Mouse (Mus musculus): ENCODE data around the gene Gm28374. TPM values are rescaled to one million over a fixed set of nuclear protein-coding genes. Genes with fewer than 3 reads are reported as not detected.
"Not testable (repeated sequence)": the region's sequence is repeated elsewhere in the genome, so short reads cannot be mapped to it uniquely, and the experiment has no call there.

The Gm28374 gene
- 1.9 and 2.1 TPM in 2 replicates for polyA plus RNA-seq (2015; fragmentation: Nextera tagmentation; extraction: Ambion mirVana)

DNA sequence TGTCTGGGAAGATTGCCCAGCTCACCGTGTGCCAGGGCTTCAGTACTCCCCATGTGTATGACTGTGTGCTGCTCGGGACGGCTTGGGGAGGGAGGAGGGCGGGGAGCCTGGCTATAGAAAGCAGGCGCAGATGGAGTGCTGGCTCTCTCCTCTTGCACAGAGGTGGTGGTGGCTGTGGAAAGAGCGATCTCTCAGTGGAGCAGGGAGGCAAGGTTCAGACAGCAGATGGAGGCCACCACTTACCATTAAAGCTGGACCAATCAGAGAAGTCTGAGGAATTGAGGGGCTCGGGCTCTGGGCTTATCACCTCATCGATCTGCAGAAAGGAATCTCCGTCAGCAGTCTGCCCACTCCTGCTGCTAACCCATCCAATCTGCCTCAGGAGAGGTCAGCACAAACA lies at the start of gene Gm28374:
Gene Gm28374 (minus strand): TSS at position 101 of the 400 bp plus-strand sequence.
- Histone ChIP-seq H3K4me3 (replicated peaks) (peak within 1 kb of the TSS; percentile 15; the same call in 1 of the 2 replicates), H3K4me1 (peaks cover 24% of the 10 kb centered on the region), H3K27ac (replicated peaks) (no peak within 1 kb of the TSS), H3K36me3 (peaks cover 35% of the 10 kb centered on the region), H3K4me2 (replicated peaks) (no peak within 1 kb of the TSS), H3K9ac (0 out of 2 replicates have a peak within 1 kb of the TSS, but pooled peaks have one; percentile 12), H3K9me3 (replicated peaks) (no peaks in the 10 kb centered on the region), H3K27me3 (no peaks in the 10 kb centered on the region)
- 83% methylated on average over 9 of the region's 9 CpGs for WGBS
- no peak for ATAC-seq (ENCODE audit: insufficient number of reproducible peaks, low FRiP score, low TSS enrichment, low read depth)

- not testable (repeated sequence) for H3K9ac ChIP-seq; H3K4me2 ChIP-seq (replicated peaks); H3K9me3 ChIP-seq (replicated peaks); H3K4me1 ChIP-seq; H3K4me3 ChIP-seq (replicated peaks); ATAC-seq (ENCODE audit: insufficient number of reproducible peaks, low FRiP score, low TSS enrichment, low read depth); H3K27ac ChIP-seq (replicated peaks); H3K27me3 ChIP-seq
- H3K36me3 ChIP-seq, result peaks cover 11% of the 10 kb centered on the region
- WGBS, result 74% methylated on average over 7 of the region's 7 CpGs
Observed at GRCm38 (mm10) chr19:6130414-6131128, 48.5 kb upstream of the Gm28374 start.

DNA sequence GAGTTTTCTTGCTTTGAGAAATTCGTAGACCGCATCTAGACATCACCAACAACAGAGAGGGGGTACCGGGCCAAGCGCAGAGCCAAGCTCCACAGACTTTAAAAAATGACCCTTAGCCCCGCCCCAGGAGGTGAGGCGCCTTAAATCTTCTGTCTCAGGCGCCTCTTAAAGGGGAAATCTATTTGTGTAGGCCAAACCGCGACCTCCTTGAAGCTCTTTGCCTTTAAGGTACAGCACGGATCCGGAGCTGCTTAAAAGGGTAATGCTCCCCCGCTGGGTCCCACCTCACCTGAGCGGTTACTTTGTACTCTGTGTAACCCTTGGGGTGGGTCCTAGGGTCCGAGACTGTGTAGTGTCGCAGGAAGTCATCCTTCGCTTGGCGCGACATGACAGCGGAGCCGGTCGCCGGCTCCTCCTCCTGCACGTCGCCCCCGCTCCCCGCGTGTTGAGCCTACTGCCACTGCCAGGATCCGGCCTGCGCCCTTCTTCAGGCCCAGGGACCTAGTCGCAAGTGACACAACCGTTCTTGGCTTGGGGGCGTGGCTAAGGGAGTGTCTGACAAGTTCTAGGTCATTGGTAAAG lies 45.8 kb upstream of the Gm28374 start, which contains the start of gene Snx15:
Gene Snx15 (minus strand): TSS at position 545 of the 582 bp plus-strand sequence.
- Histone ChIP-seq H3K36me3 (no peaks in the 10 kb centered on the region), H3K4me1 (peaks cover 8% of the 10 kb centered on the region), H3K27me3 (no peaks in the 10 kb centered on the region), H3K27ac (replicated peaks) (peak within 1 kb of the TSS; percentile 89), H3K4me3 (replicated peaks) (peak within 1 kb of the TSS; percentile 53), H3K9ac (peak within 1 kb of the TSS; percentile 18; the same call in 1 of the 2 replicates), H3K9me3 (replicated peaks) (no peaks in the 10 kb centered on the region), H3K4me2 (replicated peaks) (peak within 1 kb of the TSS; percentile 50)
- ATAC-seq (ENCODE audit: insufficient number of reproducible peaks, low FRiP score, low TSS enrichment, low read depth), result peak; percentile 93
- WGBS, result 0% methylated on average over 32 of the region's 32 CpGs

- H3K4me3 ChIP-seq (replicated peaks), result peak overlapping the region; percentile 53
- peak overlapping the region; percentile 50 for H3K4me2 ChIP-seq (replicated peaks)
- peaks cover 8% of the 10 kb centered on the region for H3K4me1 ChIP-seq
- no peaks in the 10 kb centered on the region for H3K27me3 ChIP-seq
- H3K27ac ChIP-seq (replicated peaks), result peak overlapping the region; percentile 89
- ATAC-seq (ENCODE audit: insufficient number of reproducible peaks, low FRiP score, low TSS enrichment, low read depth), result no peak
- no peaks in the 10 kb centered on the region for H3K9me3 ChIP-seq (replicated peaks)
- 69% methylated on average over 10 of the region's 10 CpGs for WGBS
- H3K36me3 ChIP-seq, result no peaks in the 10 kb centered on the region
- peak overlapping the region; percentile 18; the same call in 1 of the 2 replicates for H3K9ac ChIP-seq
Observed at GRCm38 (mm10) chr19:6126789-6127580, 44.9 kb upstream of the Gm28374 start.

DNA sequence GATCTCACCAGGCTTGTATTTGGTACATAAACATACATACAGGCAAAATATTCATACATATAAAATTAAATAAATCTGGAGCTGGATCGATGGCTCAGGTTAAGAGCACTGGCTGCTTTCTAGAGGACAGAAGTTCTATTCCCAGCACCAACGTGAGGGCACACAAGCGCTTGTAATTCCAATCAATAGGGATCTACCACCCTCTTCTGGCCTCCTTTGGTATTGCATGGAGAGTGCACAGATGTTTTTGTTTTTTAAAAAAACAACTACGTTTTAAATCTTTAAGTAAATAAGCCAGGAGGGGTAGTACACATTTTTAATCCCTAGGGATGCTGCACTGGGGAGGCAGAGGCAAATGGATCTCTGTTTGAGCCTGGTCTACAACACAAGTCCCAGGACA lies 44.2 kb upstream of the Gm28374 start:
- Histone ChIP-seq H3K9ac (no peak overlapping the region), H3K27ac (replicated peaks) (no peak overlapping the region), H3K9me3 (replicated peaks) (no peaks in the 10 kb centered on the region), H3K36me3 (peaks cover under 1% of the 10 kb centered on the region; the same call in 1 of the 2 replicates), H3K4me3 (replicated peaks) (no peak overlapping the region), H3K4me2 (replicated peaks) (no peak overlapping the region), H3K27me3 (no peaks in the 10 kb centered on the region), H3K4me1 (peaks cover 8% of the 10 kb centered on the region)
- WGBS, result 23% methylated on average over 4 of the region's 4 CpGs
- ATAC-seq (ENCODE audit: insufficient number of reproducible peaks, low FRiP score, low TSS enrichment, low read depth), result no peak

- Histone ChIP-seq H3K27ac (replicated peaks) (no peak overlapping the region), H3K27me3 (no peaks in the 10 kb centered on the region), H3K4me1 (peaks cover 8% of the 10 kb centered on the region), H3K4me2 (replicated peaks) (no peak overlapping the region), H3K36me3 (peaks cover 10% of the 10 kb centered on the region; the same call in 1 of the 2 replicates), H3K4me3 (replicated peaks) (no peak overlapping the region), H3K9me3 (replicated peaks) (no peaks in the 10 kb centered on the region), H3K9ac (no peak overlapping the region)
- ATAC-seq (ENCODE audit: insufficient number of reproducible peaks, low FRiP score, low TSS enrichment, low read depth), result no peak
- WGBS, result 66% methylated on average over 2 of the region's 2 CpGs
Observed at GRCm38 (mm10) chr19:6124898-6125297, 42.8 kb upstream of the Gm28374 start.

- 55% methylated on average over 8 of the region's 8 CpGs for WGBS
- H3K27ac ChIP-seq (replicated peaks), result no peak overlapping the region
- no peak overlapping the region for H3K4me3 ChIP-seq (replicated peaks)
Observed at GRCm38 (mm10) chr19:6123330-6123729, 41.3 kb upstream of the Gm28374 start.

GRCm38 (mm10) chr19:6121761-6122160 lies 39.7 kb upstream of the Gm28374 start:
- no peak overlapping the region for H3K9ac ChIP-seq
- no peak overlapping the region for H3K4me3 ChIP-seq (replicated peaks)
- peaks cover 19% of the 10 kb centered on the region for H3K4me1 ChIP-seq
- peaks cover 10% of the 10 kb centered on the region; the same call in 1 of the 2 replicates for H3K36me3 ChIP-seq
- no peak overlapping the region for H3K4me2 ChIP-seq (replicated peaks)
- no peak overlapping the region for H3K27ac ChIP-seq (replicated peaks)
- no peak for ATAC-seq (ENCODE audit: insufficient number of reproducible peaks, low FRiP score, low TSS enrichment, low read depth)
- no peaks in the 10 kb centered on the region for H3K27me3 ChIP-seq
- no peaks in the 10 kb centered on the region for H3K9me3 ChIP-seq (replicated peaks)
- WGBS, result 44% methylated on average over 19 of the region's 19 CpGs

More at GRCm38 (mm10) chr19:6123330-6123729, 41.3 kb upstream of the Gm28374 start:
- Histone ChIP-seq H3K4me1 (peaks cover 11% of the 10 kb centered on the region), H3K36me3 (peaks cover 10% of the 10 kb centered on the region; the same call in 1 of the 2 replicates), H3K9me3 (replicated peaks) (no peaks in the 10 kb centered on the region), H3K27me3 (no peaks in the 10 kb centered on the region), H3K9ac (no peak overlapping the region), H3K4me2 (replicated peaks) (no peak overlapping the region)
- no peak for ATAC-seq (ENCODE audit: insufficient number of reproducible peaks, low FRiP score, low TSS enrichment, low read depth)

DNA sequence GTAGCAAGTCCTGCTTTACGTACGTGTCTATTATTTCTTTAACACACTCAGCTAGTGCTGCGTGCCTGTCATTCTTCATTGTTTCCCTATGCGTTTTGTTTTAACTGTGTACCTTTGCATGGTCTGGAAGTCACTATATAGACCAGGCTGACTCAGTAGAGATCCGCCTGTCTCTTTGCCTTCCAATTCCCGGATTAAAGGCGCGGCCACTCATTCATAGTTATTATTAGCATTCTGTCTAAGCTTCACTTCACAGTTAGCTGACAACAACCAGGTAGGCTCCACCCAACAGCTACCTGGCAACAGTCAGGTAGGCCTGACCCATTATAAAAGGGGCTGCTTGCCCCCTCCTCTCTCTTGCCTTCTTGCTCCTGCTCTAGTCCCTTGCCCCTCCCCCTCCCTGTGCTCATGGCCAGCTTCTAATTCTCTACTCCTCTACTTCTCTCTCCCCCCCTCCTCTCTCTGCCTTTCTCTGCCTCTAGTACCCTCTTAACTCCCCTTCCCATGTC lies 36.7 kb upstream of the Gm28374 start:
- Histone ChIP-seq H3K9ac (peak overlapping the region; percentile 72), H3K4me2 (replicated peaks) (peak overlapping the region; percentile 82), H3K4me1 (peaks cover 25% of the 10 kb centered on the region), H3K27me3 (no peaks in the 10 kb centered on the region), H3K27ac (replicated peaks) (peak overlapping the region; percentile 97), H3K9me3 (replicated peaks) (no peaks in the 10 kb centered on the region), H3K4me3 (replicated peaks) (peak overlapping the region; percentile 73), H3K36me3 (peaks cover 35% of the 10 kb centered on the region)
- WGBS, result 2% methylated on average over 8 of the region's 8 CpGs
- peak; percentile 17; the same call in 1 of the 2 replicates for ATAC-seq (ENCODE audit: insufficient number of reproducible peaks, low FRiP score, low TSS enrichment, low read depth)

DNA sequence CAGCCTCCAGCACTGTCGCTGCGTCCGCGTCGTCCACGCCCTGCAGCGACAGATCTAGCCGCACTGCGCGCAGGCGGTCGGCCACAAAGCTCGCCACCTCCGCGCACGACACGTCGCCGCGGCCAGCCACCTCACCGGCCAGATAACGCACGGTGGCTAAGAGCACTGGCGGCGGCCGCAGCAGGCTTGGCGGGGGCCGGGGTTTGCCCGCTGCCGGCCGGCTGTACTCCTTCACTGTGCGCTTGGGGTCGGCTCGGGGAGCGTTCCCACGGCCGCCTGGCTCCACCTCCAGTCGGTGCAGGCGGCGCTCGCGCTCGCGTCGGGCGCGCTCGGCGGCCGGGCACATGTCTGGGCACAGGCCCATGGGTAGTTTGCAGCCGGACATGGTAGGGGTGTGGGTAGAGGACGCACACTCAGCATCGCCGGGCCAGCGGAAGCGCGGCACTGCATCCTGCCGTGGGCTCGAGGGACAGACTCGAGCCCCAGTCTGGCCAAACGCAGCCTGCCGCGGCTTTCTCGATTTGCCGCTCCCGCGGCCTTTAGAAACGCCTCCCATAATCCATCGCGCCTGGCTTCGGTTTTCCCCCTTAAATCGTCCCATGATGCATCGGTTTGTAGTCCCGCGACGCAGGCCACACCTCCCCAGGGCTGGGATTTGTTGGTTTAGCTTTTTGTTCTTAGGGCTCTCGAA lies 36.1 kb upstream of the Gm28374 start, which contains the start of gene Sac3d1:
Gene Sac3d1 (minus strand): TSS at position 665 of the 691 bp plus-strand sequence.
- peak; percentile 87 for ATAC-seq (ENCODE audit: insufficient number of reproducible peaks, low FRiP score, low TSS enrichment, low read depth)
- Histone ChIP-seq H3K27me3 (no peaks in the 10 kb centered on the region), H3K36me3 (peaks cover 35% of the 10 kb centered on the region), H3K4me3 (replicated peaks) (peak within 1 kb of the TSS; percentile 73), H3K9me3 (replicated peaks) (no peaks in the 10 kb centered on the region), H3K9ac (peak within 1 kb of the TSS; percentile 72), H3K4me1 (peaks cover 25% of the 10 kb centered on the region), H3K27ac (replicated peaks) (peak within 1 kb of the TSS; percentile 97), H3K4me2 (replicated peaks) (peak within 1 kb of the TSS; percentile 82)
- WGBS, result under 1% methylated on average over 77 of the region's 77 CpGs

Measured in embryonic facial prominence, embryonic 15.5 days (tissue).